Mouse (Mus musculus): ENCODE measurements around the gene Gm5926.
"Not testable (repeated sequence)": the region's sequence is repeated elsewhere in the genome, so short reads cannot be mapped to it uniquely, and the experiment has no call there.

Gm5926 gene

GRCm38 (mm10) chrX:32650416-32650815, at the start of gene Gm5926:
Gm5926 (plus strand) TSS chrX:32650716.
- DNase-seq (ENCODE audit: low read depth, low spot score): not testable (repeated sequence)

GRCm38 (mm10) chrX:32601008-32601407, 49.5 kb upstream of the Gm5926 start:
- not testable (repeated sequence) for DNase-seq (ENCODE audit: low read depth, low spot score)

GRCm38 (mm10) chrX:32601425-32601824, 49.1 kb upstream of the Gm5926 start:
- not testable (repeated sequence) for DNase-seq (ENCODE audit: low read depth, low spot score)

All from forelimb bud, embryonic 11.5 days (tissue).